Mouse (Mus musculus): ENCODE data around the gene Tmem132d. TPM values are rescaled to one million over a fixed set of nuclear protein-coding genes. Genes with fewer than 3 reads are reported as not detected.

Gene Tmem132d
- polyA plus RNA-seq, 1 experiment, result not detected

DNA sequence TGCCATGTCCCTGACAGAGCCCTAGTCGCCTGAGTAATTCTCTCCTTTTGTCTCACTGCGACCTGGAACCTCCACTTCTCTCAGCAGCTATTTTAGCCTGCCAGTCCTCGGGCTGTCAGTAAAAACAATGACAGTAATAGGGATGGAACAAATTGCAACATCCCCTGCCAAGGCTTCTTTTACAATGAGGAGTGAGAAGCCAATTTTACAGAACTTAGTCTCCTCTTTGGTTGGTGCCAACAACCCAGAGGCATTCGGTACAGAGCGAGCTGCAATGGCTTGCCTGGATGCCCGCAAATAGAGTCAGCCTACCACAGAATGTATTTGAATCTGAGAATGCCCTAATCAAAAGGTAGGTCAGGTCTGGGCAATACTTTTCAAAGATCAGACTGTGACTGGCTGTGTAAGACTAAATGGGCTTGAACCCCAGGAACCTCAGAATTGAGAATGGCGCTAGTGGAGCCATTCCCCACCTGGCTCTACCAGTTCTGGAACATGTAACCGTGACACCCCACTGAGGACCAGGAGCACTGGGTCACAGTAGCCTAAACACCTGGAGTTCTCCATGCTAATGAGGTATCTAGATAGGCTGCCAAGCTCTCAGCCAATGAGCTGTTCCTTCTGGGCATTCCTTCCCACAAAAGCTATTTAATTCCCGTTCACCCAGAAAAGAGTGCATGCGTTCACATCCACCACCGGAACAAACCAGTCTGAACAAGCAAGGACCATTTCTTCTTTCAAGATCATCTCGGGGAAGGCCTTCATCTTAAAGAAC is 273.8 kb downstream of the Tmem132d start:
- no peaks in the 10 kb centered on the region for H3K79me2 ChIP-seq (ENCODE audit: control insufficient read depth, insufficient read depth)
- H3K79me3 ChIP-seq (ENCODE audit: low read depth), result no peaks in the 10 kb centered on the region
- no peaks in the 10 kb centered on the region for H3K27me3 ChIP-seq (ENCODE audit: control insufficient read depth, insufficient read depth, insufficient read length)
- no peak overlapping the region for H3ac ChIP-seq (ENCODE audit: control insufficient read depth, insufficient read length, low read depth)
- no peak overlapping the region for H3K4me3 ChIP-seq (ENCODE audit: insufficient read depth, poor library complexity, severe bottlenecking)
- no peaks in the 10 kb centered on the region for H3K36me3 ChIP-seq (ENCODE audit: control insufficient read depth, insufficient read depth)
- TF ChIP-seq USF1 (IDR thresholded peaks at IDR 0.05; ENCODE audit: low read depth) (no peak), MYOD1 (IDR thresholded peaks at IDR 0.05; ENCODE audit: control insufficient read depth, insufficient read length, low read depth) (no peak), CEBPB (IDR thresholded peaks at IDR 0.05; ENCODE audit: low read depth) (no peak), MYOG (IDR thresholded peaks at IDR 0.05; ENCODE audit: control insufficient read depth, extremely low read depth, insufficient read length) (no peak), MAX (IDR thresholded peaks at IDR 0.05) (no peak)

DNA sequence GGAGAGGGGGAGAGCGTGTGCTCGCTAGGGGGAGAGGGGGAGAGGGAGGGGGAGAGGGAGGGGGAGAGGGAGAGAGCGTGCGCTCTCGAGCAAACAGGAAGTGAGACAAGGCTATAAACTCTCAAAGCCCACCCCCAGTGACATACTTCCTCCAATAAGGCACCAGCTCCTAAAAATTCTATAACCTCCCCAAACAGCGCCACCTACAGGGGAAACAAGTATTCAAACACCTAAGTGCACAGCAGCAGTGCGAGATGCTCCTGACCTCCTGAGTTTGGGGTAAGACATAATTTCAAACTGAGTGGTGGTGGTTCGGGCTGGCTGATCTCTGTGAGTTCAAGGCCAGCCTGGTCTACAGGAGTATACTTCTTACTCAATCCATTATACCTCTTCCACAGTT is 281.4 kb downstream of the Tmem132d start:
- Histone ChIP-seq H3K79me3 (ENCODE audit: low read depth) (no peaks in the 10 kb centered on the region), H3K27me3 (ENCODE audit: control insufficient read depth, insufficient read depth, insufficient read length) (no peaks in the 10 kb centered on the region), H3K4me3 (ENCODE audit: insufficient read depth, poor library complexity, severe bottlenecking) (no peak overlapping the region), H3K79me2 (ENCODE audit: control insufficient read depth, insufficient read depth) (no peaks in the 10 kb centered on the region), H3ac (ENCODE audit: control insufficient read depth, insufficient read length, low read depth) (no peak overlapping the region), H3K36me3 (ENCODE audit: control insufficient read depth, insufficient read depth) (no peaks in the 10 kb centered on the region)
- TF ChIP-seq MAX (IDR thresholded peaks at IDR 0.05) (no peak), USF1 (IDR thresholded peaks at IDR 0.05; ENCODE audit: low read depth) (no peak), CEBPB (IDR thresholded peaks at IDR 0.05; ENCODE audit: low read depth) (no peak), MYOD1 (IDR thresholded peaks at IDR 0.05; ENCODE audit: control insufficient read depth, insufficient read length, low read depth) (no peak), FOSL1 (IDR thresholded peaks at IDR 0.05; ENCODE audit: insufficient read depth, low read length, poor library complexity, severe bottlenecking) (no peak), MYOG (IDR thresholded peaks at IDR 0.05; ENCODE audit: control insufficient read depth, extremely low read depth, insufficient read length) (no peak), CTCF (IDR thresholded peaks at IDR 0.05; ENCODE audit: control insufficient read depth, insufficient read depth, insufficient read length) (no peak)

DNA sequence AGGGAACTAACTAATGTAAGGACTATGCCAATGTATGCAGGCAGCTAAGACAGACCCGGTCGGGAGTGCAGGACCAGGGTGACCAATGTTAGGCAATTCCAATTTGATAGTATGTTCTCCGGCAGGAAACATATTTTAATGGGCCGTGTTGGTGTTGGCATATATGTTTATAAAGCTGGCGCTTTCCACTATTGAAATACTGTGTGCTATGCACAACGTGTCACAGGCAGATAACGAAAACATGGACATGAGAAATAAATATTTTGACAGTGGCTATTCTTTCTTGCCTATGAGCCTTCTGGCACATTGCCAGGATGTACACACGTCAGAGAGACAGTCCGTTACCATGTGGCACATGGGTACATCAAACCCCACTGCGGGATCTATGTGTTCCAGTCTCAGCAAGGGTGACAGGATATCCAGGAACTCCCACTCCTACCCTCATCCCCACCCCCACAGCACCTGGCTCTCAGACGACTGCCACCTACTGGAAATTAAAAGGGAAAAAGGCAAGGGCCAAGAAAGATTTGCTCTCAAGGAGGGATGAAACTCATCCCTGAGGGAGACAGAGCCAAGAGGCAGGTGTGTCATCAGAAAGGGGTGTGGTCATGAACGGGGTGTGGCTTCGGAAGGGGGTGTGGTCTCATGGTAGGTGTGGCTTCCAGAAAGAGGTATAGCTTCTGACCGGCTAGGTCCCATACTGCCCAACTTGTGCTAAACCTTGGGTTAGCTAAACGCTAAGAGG is 285.8 kb downstream of the Tmem132d start:
- H3K4me3 ChIP-seq (ENCODE audit: insufficient read depth, poor library complexity, severe bottlenecking), result no peak overlapping the region
- no peak overlapping the region for H3ac ChIP-seq (ENCODE audit: control insufficient read depth, insufficient read length, low read depth)
- H3K79me2 ChIP-seq (ENCODE audit: control insufficient read depth, insufficient read depth), result no peaks in the 10 kb centered on the region
- H3K36me3 ChIP-seq (ENCODE audit: control insufficient read depth, insufficient read depth), result no peaks in the 10 kb centered on the region
- no peaks in the 10 kb centered on the region for H3K79me3 ChIP-seq (ENCODE audit: low read depth)
- no peak for TF ChIP-seq FOSL1 (IDR thresholded peaks at IDR 0.05; ENCODE audit: insufficient read depth, low read length, poor library complexity, severe bottlenecking)
- no peak for TF ChIP-seq CEBPB (IDR thresholded peaks at IDR 0.05; ENCODE audit: low read depth)
- no peak for TF ChIP-seq CTCF (IDR thresholded peaks at IDR 0.05; ENCODE audit: control insufficient read depth, insufficient read depth, insufficient read length)
- TF ChIP-seq MYOG (IDR thresholded peaks at IDR 0.05; ENCODE audit: control insufficient read depth, extremely low read depth, insufficient read length), result no peak
- no peak for TF ChIP-seq MYOD1 (IDR thresholded peaks at IDR 0.05; ENCODE audit: control insufficient read depth, insufficient read length, low read depth)
- no peak for TF ChIP-seq USF1 (IDR thresholded peaks at IDR 0.05; ENCODE audit: low read depth)
- TF ChIP-seq MAX (IDR thresholded peaks at IDR 0.05), result no peak
- H3K27me3 ChIP-seq (ENCODE audit: control insufficient read depth, insufficient read depth, insufficient read length), result no peaks in the 10 kb centered on the region

DNA sequence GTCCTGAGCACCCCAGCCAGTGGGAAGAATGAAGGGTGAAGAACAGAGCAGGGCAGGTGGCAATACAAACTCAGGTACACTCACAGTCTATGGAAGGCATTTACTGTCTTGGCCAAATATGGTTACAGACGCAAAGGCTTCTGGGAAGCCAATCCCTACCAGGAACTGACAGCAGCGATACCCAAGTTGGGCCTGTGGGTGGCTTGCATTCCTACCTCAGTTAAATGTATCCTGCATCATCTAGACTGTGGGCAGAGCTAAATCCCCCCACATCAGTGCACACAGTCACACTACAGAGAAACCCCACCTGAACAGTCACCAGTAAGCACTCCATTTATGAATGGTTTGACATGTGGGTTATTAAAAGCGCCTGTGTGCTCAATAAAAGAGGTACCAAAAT is 288.1 kb downstream of the Tmem132d start:
- Histone ChIP-seq H3K4me3 (ENCODE audit: insufficient read depth, poor library complexity, severe bottlenecking) (no peak overlapping the region), H3K79me2 (ENCODE audit: control insufficient read depth, insufficient read depth) (no peaks in the 10 kb centered on the region), H3ac (ENCODE audit: control insufficient read depth, insufficient read length, low read depth) (no peak overlapping the region), H3K36me3 (ENCODE audit: control insufficient read depth, insufficient read depth) (no peaks in the 10 kb centered on the region), H3K79me3 (ENCODE audit: low read depth) (no peaks in the 10 kb centered on the region), H3K27me3 (ENCODE audit: control insufficient read depth, insufficient read depth, insufficient read length) (no peaks in the 10 kb centered on the region)
- TF ChIP-seq MAX (IDR thresholded peaks at IDR 0.05), result no peak
- no peak for TF ChIP-seq FOSL1 (IDR thresholded peaks at IDR 0.05; ENCODE audit: insufficient read depth, low read length, poor library complexity, severe bottlenecking)
- TF ChIP-seq MYOD1 (IDR thresholded peaks at IDR 0.05; ENCODE audit: control insufficient read depth, insufficient read length, low read depth), result no peak
- TF ChIP-seq CEBPB (IDR thresholded peaks at IDR 0.05; ENCODE audit: low read depth), result no peak
- TF ChIP-seq CTCF (IDR thresholded peaks at IDR 0.05; ENCODE audit: control insufficient read depth, insufficient read depth, insufficient read length), result no peak
- no peak for TF ChIP-seq MYOG (IDR thresholded peaks at IDR 0.05; ENCODE audit: control insufficient read depth, extremely low read depth, insufficient read length)
- TF ChIP-seq USF1 (IDR thresholded peaks at IDR 0.05; ENCODE audit: low read depth), result no peak

DNA sequence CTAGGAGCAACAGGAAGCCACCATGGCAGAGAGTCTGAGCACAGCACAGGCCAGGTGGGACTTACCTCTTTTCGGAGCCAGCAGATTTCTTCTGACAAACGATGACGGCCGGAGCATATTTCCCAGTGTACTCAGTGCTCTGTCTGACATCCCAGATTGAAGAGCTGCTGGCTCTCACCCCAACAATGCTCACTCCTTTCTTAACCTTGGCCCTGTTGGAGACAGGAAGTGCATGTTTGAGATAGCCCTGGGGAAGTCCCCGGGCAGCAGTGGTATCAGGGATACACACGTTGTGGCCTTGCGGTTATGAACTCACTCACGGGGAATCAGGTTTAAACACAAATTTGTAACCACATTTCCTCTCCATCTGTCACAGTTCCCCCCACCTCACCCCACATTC is 296.1 kb downstream of the Tmem132d start:
- no peaks in the 10 kb centered on the region for H3K79me3 ChIP-seq (ENCODE audit: low read depth)
- H3K79me2 ChIP-seq (ENCODE audit: control insufficient read depth, insufficient read depth), result no peaks in the 10 kb centered on the region
- no peak overlapping the region for H3K4me3 ChIP-seq (ENCODE audit: insufficient read depth, poor library complexity, severe bottlenecking)
- TF ChIP-seq CEBPB (IDR thresholded peaks at IDR 0.05; ENCODE audit: low read depth), result no peak
- TF ChIP-seq MAX (IDR thresholded peaks at IDR 0.05), result no peak
- no peak for TF ChIP-seq FOSL1 (IDR thresholded peaks at IDR 0.05; ENCODE audit: insufficient read depth, low read length, poor library complexity, severe bottlenecking)
- no peak for TF ChIP-seq MYOG (IDR thresholded peaks at IDR 0.05; ENCODE audit: control insufficient read depth, extremely low read depth, insufficient read length)
- no peak for TF ChIP-seq CTCF (IDR thresholded peaks at IDR 0.05; ENCODE audit: control insufficient read depth, insufficient read depth, insufficient read length)
- TF ChIP-seq USF1 (IDR thresholded peaks at IDR 0.05; ENCODE audit: low read depth), result no peak
- no peak for TF ChIP-seq MYOD1 (IDR thresholded peaks at IDR 0.05; ENCODE audit: control insufficient read depth, insufficient read length, low read depth)
- H3ac ChIP-seq (ENCODE audit: control insufficient read depth, insufficient read length, low read depth), result no peak overlapping the region
- H3K36me3 ChIP-seq (ENCODE audit: control insufficient read depth, insufficient read depth), result no peaks in the 10 kb centered on the region
- H3K27me3 ChIP-seq (ENCODE audit: control insufficient read depth, insufficient read depth, insufficient read length), result no peaks in the 10 kb centered on the region
